Mouse (Mus musculus): ENCODE results near the gene Gm5431. TPM values are rescaled to one million over a fixed set of nuclear protein-coding genes. Genes with fewer than 3 reads are reported as not detected.
"Not testable (repeated sequence)": the region's sequence is repeated elsewhere in the genome, so short reads cannot be mapped to it uniquely, and the experiment has no call there.

Gene Gm5431
- total and polyA plus RNA-seq, 2 experiments from 2014 or later: 0.11 to 0.92 TPM

GRCm38 (mm10) chr11:48852190-48852589 is 49.8 kb downstream of the Gm5431 start:
- H3K27me3 ChIP-seq (ENCODE audit: control insufficient read depth, insufficient read depth, low read length): no peaks in the 10 kb centered on the region
- H3K27ac ChIP-seq (ENCODE audit: low read depth): no peak overlapping the region
- WGBS: 68% methylated on average over 4 of the region's 4 CpGs
- H3K36me3 ChIP-seq (replicated peaks; ENCODE audit: control insufficient read depth, insufficient read depth, low read length): no peaks in the 10 kb centered on the region
- H3K4me3 ChIP-seq (ENCODE audit: low read depth, low read length): no peak overlapping the region
- no peak for DNase-seq (ENCODE audit: low spot score)
- H3K9me3 ChIP-seq (replicated peaks; ENCODE audit: control insufficient read depth, low read length): no peaks in the 10 kb centered on the region
- ATAC-seq (ENCODE audit: insufficient read depth, low read depth): no peak
- TF ChIP-seq EP300 (IDR thresholded peaks at IDR 0.05; ENCODE audit: low read depth) (no peak), CTCF (IDR thresholded peaks at IDR 0.05; ENCODE audit: low read depth) (no peak)
- no peaks in the 10 kb centered on the region for H3K4me1 ChIP-seq (ENCODE audit: control insufficient read depth, insufficient read depth)
- H3K4me2 ChIP-seq (ENCODE audit: low read depth, low read length): no peak overlapping the region
- H3K9ac ChIP-seq (replicated peaks; ENCODE audit: low read depth, low read length): no peak overlapping the region

- Histone ChIP-seq H3K4me2 (ENCODE audit: low read depth, low read length) (no peak overlapping the region), H3K4me3 (ENCODE audit: low read depth, low read length) (no peak overlapping the region), H3K4me1 (ENCODE audit: control insufficient read depth, insufficient read depth) (no peaks in the 10 kb centered on the region), H3K27me3 (ENCODE audit: control insufficient read depth, insufficient read depth, low read length) (no peaks in the 10 kb centered on the region), H3K36me3 (replicated peaks; ENCODE audit: control insufficient read depth, insufficient read depth, low read length) (no peaks in the 10 kb centered on the region), H3K27ac (ENCODE audit: low read depth) (no peak overlapping the region), H3K9me3 (replicated peaks; ENCODE audit: control insufficient read depth, low read length) (no peaks in the 10 kb centered on the region), H3K9ac (replicated peaks; ENCODE audit: low read depth, low read length) (no peak overlapping the region)
- ATAC-seq (ENCODE audit: insufficient read depth, low read depth) (no peak), DNase-seq (ENCODE audit: low spot score) (no peak)
- 85% methylated on average over 4 of the region's 4 CpGs for WGBS
- TF ChIP-seq EP300 (IDR thresholded peaks at IDR 0.05; ENCODE audit: low read depth): no peak
- peak; percentile 20; the same call in 1 of the 2 replicates for TF ChIP-seq CTCF (IDR thresholded peaks at IDR 0.05; ENCODE audit: low read depth)
Observed at GRCm38 (mm10) chr11:48851270-48851995, 50.6 kb downstream of the Gm5431 start.

GRCm38 (mm10) chr11:48850240-48850639 is 51.8 kb downstream of the Gm5431 start:
- H3K27me3 ChIP-seq (ENCODE audit: control insufficient read depth, insufficient read depth, low read length): no peaks in the 10 kb centered on the region
- WGBS: 56% methylated on average over 2 of the region's 2 CpGs
- TF ChIP-seq CTCF (IDR thresholded peaks at IDR 0.05; ENCODE audit: low read depth) (no peak), EP300 (IDR thresholded peaks at IDR 0.05; ENCODE audit: low read depth) (no peak)
- H3K4me3 ChIP-seq (ENCODE audit: low read depth, low read length): no peak overlapping the region
- H3K4me1 ChIP-seq (ENCODE audit: control insufficient read depth, insufficient read depth): no peaks in the 10 kb centered on the region
- no peak overlapping the region for H3K9ac ChIP-seq (replicated peaks; ENCODE audit: low read depth, low read length)
- no peak for ATAC-seq (ENCODE audit: insufficient read depth, low read depth)
- no peak overlapping the region for H3K4me2 ChIP-seq (ENCODE audit: low read depth, low read length)
- no peak overlapping the region for H3K27ac ChIP-seq (ENCODE audit: low read depth)
- no peaks in the 10 kb centered on the region for H3K36me3 ChIP-seq (replicated peaks; ENCODE audit: control insufficient read depth, insufficient read depth, low read length)
- no peaks in the 10 kb centered on the region for H3K9me3 ChIP-seq (replicated peaks; ENCODE audit: control insufficient read depth, low read length)
- DNase-seq (ENCODE audit: low spot score): no peak

GRCm38 (mm10) chr11:48846881-48847280 is 55.1 kb downstream of the Gm5431 start:
- ATAC-seq (ENCODE audit: insufficient read depth, low read depth): no peak

GRCm38 (mm10) chr11:48846362-48846761 is 55.7 kb downstream of the Gm5431 start:
- ATAC-seq (ENCODE audit: insufficient read depth, low read depth); H3K4me2 ChIP-seq (ENCODE audit: low read depth, low read length); H3K27me3 ChIP-seq (ENCODE audit: control insufficient read depth, insufficient read depth, low read length); H3K36me3 ChIP-seq (replicated peaks; ENCODE audit: control insufficient read depth, insufficient read depth, low read length); H3K4me1 ChIP-seq (ENCODE audit: control insufficient read depth, insufficient read depth); H3K4me3 ChIP-seq (ENCODE audit: low read depth, low read length); H3K27ac ChIP-seq (ENCODE audit: low read depth); H3K9ac ChIP-seq (replicated peaks; ENCODE audit: low read depth, low read length); DNase-seq (ENCODE audit: low spot score); H3K9me3 ChIP-seq (replicated peaks; ENCODE audit: control insufficient read depth, low read length): not testable (repeated sequence)
- WGBS: 86% methylated on average over 2 of the region's 2 CpGs

More at GRCm38 (mm10) chr11:48846881-48847280, 55.1 kb downstream of the Gm5431 start:
- 58% methylated on average over 5 of the region's 5 CpGs for WGBS
- no peak overlapping the region for H3K27ac ChIP-seq (ENCODE audit: low read depth)
- no peaks in the 10 kb centered on the region for H3K27me3 ChIP-seq (ENCODE audit: control insufficient read depth, insufficient read depth, low read length)
- no peak overlapping the region for H3K9ac ChIP-seq (replicated peaks; ENCODE audit: low read depth, low read length)
- DNase-seq (ENCODE audit: low spot score): no peak
- no peaks in the 10 kb centered on the region for H3K9me3 ChIP-seq (replicated peaks; ENCODE audit: control insufficient read depth, low read length)
- TF ChIP-seq EP300 (IDR thresholded peaks at IDR 0.05; ENCODE audit: low read depth) (no peak), CTCF (IDR thresholded peaks at IDR 0.05; ENCODE audit: low read depth) (no peak)
- H3K4me3 ChIP-seq (ENCODE audit: low read depth, low read length): no peak overlapping the region
- no peaks in the 10 kb centered on the region for H3K4me1 ChIP-seq (ENCODE audit: control insufficient read depth, insufficient read depth)
- no peak overlapping the region for H3K4me2 ChIP-seq (ENCODE audit: low read depth, low read length)
- no peaks in the 10 kb centered on the region for H3K36me3 ChIP-seq (replicated peaks; ENCODE audit: control insufficient read depth, insufficient read depth, low read length)
